Mouse (Mus musculus) central nervous system, embryonic 11.5 days (tissue): ENCODE data around the gene Birc2. TPM values are rescaled to one million over a fixed set of nuclear protein-coding genes. Genes with fewer than 3 reads are reported as not detected.

ENCODE experiments used
- polyA plus RNA-seq: library from polyadenylated mRNA; depleted of rRNA; stranded (reverse); fragments of >200 nt; gene quantifications from 2 replicates; pipeline ENCODE4 v1.2.3, GENCODE M21; 2012; rRNA removed

The Birc2 gene
- polyA plus RNA-seq, result 35.7 and 40.1 TPM in 2 replicates

DNA sequence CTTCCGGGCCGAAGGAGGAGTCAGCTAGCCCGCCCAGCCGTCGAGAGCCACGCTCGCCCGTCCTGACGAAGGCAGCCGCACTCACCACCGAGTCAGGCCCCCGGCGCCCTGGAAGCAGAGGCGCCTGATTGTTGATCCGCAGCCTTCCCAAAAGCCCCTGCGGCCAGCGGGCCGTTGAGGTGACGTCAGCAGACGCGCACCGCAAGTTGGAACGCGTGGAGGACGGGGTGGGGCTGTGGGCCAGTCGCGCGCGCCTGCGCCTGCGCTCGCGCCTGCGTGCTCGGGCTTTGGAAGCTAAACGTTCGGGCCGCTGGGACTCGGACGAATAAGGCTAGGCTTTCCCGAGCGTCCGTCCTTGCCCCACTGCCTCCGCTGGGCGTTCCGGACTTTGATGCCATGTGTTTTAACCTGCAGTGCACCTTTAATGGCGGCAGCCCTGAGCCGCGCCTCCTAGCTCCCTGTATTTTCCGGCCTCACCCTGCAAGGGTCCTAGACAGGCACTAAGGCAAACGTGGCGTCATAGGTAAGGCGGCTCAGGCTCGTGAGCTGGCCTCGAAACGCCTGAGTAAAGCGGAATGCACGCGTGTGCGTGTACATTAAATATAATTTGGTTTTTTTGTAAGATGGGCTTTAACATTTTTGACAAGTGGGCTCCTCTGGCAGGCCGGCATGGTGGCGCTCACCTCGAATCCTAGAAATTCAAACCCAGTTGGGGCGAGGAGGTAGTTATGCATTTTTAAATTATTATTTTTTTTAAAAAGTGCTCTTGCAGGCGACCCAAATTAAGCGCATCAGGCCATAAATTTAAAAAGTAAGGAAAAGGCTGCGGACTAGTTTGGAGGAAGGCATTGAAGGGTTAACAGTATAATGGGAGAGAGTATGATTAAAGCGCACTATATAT is at the start of gene Birc2:
TSS of gene Birc2 (minus strand) at position 160 of the 901 bp plus-strand sequence.

GRCm38 (mm10) chr9:7872775-7873439 is 36.0 kb upstream of the Birc2 start, which contains the start of gene Birc3:
Gene Birc3, minus strand, starts transcription at chr9:7873186.

Other genes starting within 250 kb of the Birc2 start
- not detected in 2 replicates for gene Mmp20, start 208.8 kb downstream of the Birc2 start, polyA plus RNA-seq
- not detected in 2 replicates for gene Mmp7, start 145.0 kb downstream of the Birc2 start, polyA plus RNA-seq
- gene Tmem123, start 73.0 kb downstream of the Birc2 start, polyA plus RNA-seq, result 38.3 and 68.0 TPM in 2 replicates
- gene Birc3, start 36.1 kb upstream of the Birc2 start, polyA plus RNA-seq, result 5.5 and 6.6 TPM in 2 replicates
- gene Yap1, start 167.5 kb upstream of the Birc2 start, polyA plus RNA-seq, result 44.1 and 68.6 TPM in 2 replicates
- gene Cfap300, start 205.8 kb upstream of the Birc2 start, polyA plus RNA-seq, result 6.4 and 11.6 TPM in 2 replicates